In genomic region chr10:95254453-95255001, GRCm38 (mm10) we compare ENCODE assay signal across 8 mouse cellular contexts.
A peak's percentile ranks its signal among the peaks of the same experiment; 100 is the strongest.
DNase-seq lines count a peak whose midpoint lies in the region; ATAC-seq lines count a peak whose summit lies in the region.

No protein-coding gene starts in this region.

- peaks cover 18% of the 10 kb centered on the region for H3K4me1 ChIP-seq in neural tube, embryonic 11.5 days (ENCODE audit: control insufficient read depth, insufficient read depth, low read length)
- H3K4me1 ChIP-seq in heart, embryonic 11.5 days (ENCODE audit: control insufficient read depth, insufficient read depth, low read length): peaks cover 8% of the 10 kb centered on the region; the same call in 1 of the 2 replicates
- H3K4me1 ChIP-seq in neural tube, embryonic 13.5 days (replicated peaks): peaks cover 43% of the 10 kb centered on the region

- H3K9me3 ChIP-seq in neural tube, embryonic 11.5 days (ENCODE audit: control insufficient read depth, low read length): no peaks in the 10 kb centered on the region
- no peaks in the 10 kb centered on the region for H3K9me3 ChIP-seq in heart, embryonic 11.5 days (replicated peaks; ENCODE audit: control insufficient read depth, low read length)
- H3K9me3 ChIP-seq in neural tube, embryonic 13.5 days: no peaks in the 10 kb centered on the region

- H3K36me3 ChIP-seq in neural tube, embryonic 11.5 days (ENCODE audit: control insufficient read depth, insufficient read depth, low read length): no peaks in the 10 kb centered on the region
- H3K36me3 ChIP-seq in heart, embryonic 11.5 days (ENCODE audit: control insufficient read depth, insufficient read depth, low read length): no peaks in the 10 kb centered on the region
- no peaks in the 10 kb centered on the region for H3K36me3 ChIP-seq in neural tube, embryonic 13.5 days

- H3K4me3 ChIP-seq in neural tube, embryonic 11.5 days (ENCODE audit: low read depth, low read length): no peak overlapping the region
- no peak overlapping the region for H3K4me3 ChIP-seq in heart, embryonic 11.5 days (ENCODE audit: low read depth, low read length)
- H3K4me3 ChIP-seq in neural tube, embryonic 13.5 days: no peak overlapping the region

- peak; percentile 35 for DNase-seq in neural tube, embryonic 11.5 days (ENCODE audit: low spot score)
- DNase-seq in neural tube, embryonic 10.5 days (ENCODE audit: extremely low spot score, low spot score): no peak
- DNase-seq in cerebellum, adult 9-11 months: peak; percentile 56
- DNase-seq in layer of hippocampus, adult 9-11 months: peak; percentile 51
- DNase-seq in thymus, postnatal 0 days (ENCODE audit: low spot score): no peak
- no peak for DNase-seq in B cell, adult 2 months

- ATAC-seq in neural tube, embryonic 11.5 days (ENCODE audit: insufficient read depth, low FRiP score, low TSS enrichment): 0 out of 2 replicates have a peak, but pooled peaks have one; percentile 27
- no peak for ATAC-seq in heart, embryonic 11.5 days (replicated peaks; ENCODE audit: insufficient number of reproducible peaks, low FRiP score, low TSS enrichment)
- ATAC-seq in neural tube, embryonic 13.5 days (ENCODE audit: low read depth): no peak

- no peak overlapping the region for H3K9ac ChIP-seq in neural tube, embryonic 11.5 days (ENCODE audit: low read length)
- H3K9ac ChIP-seq in heart, embryonic 11.5 days (ENCODE audit: low read depth, low read length): no peak overlapping the region
- peak overlapping the region; percentile 47; the same call in 1 of the 2 replicates for H3K9ac ChIP-seq in neural tube, embryonic 13.5 days

- H3K27ac ChIP-seq in neural tube, embryonic 11.5 days (ENCODE audit: low read depth, low read length): no peak overlapping the region
- H3K27ac ChIP-seq in heart, embryonic 11.5 days (ENCODE audit: low read depth, low read length): no peak overlapping the region
- peak overlapping the region; percentile 10; the same call in 1 of the 2 replicates for H3K27ac ChIP-seq in neural tube, embryonic 13.5 days (replicated peaks)

- no peaks in the 10 kb centered on the region for H3K27me3 ChIP-seq in neural tube, embryonic 11.5 days (ENCODE audit: control insufficient read depth, insufficient read depth, low read length)
- H3K27me3 ChIP-seq in heart, embryonic 11.5 days (ENCODE audit: control insufficient read depth, insufficient read depth, low read length): no peaks in the 10 kb centered on the region
- no peaks in the 10 kb centered on the region for H3K27me3 ChIP-seq in neural tube, embryonic 13.5 days

- 38% methylated on average over 13 of the region's 13 CpGs for WGBS in neural tube, embryonic 11.5 days
- 37% methylated on average over 13 of the region's 13 CpGs for WGBS in heart, embryonic 11.5 days (ENCODE audit: insufficient replicate concordance)
- WGBS in neural tube, embryonic 13.5 days: 16% methylated on average over 13 of the region's 13 CpGs

- no peak overlapping the region for H3K4me2 ChIP-seq in neural tube, embryonic 11.5 days (ENCODE audit: low read depth)
- H3K4me2 ChIP-seq in heart, embryonic 11.5 days: 0 out of 2 replicates have a peak overlapping the region, but pooled peaks have one; percentile 9
- peak overlapping the region; percentile 30; the same call in 1 of the 2 replicates for H3K4me2 ChIP-seq in neural tube, embryonic 13.5 days

Comparison
In these comparisons a context has a peak if more than half of its experiments do, and no peak if none do; other contexts are left out.
1. DNase-seq: peak in neural tube, embryonic 11.5 days (single experiment), cerebellum, adult 9-11 months (single experiment) and layer of hippocampus, adult 9-11 months (single experiment); none in neural tube, embryonic 10.5 days (single experiment), thymus, postnatal 0 days (single experiment) and B cell, adult 2 months (0 of 2).